Mouse (Mus musculus): ENCODE data around the gene Ptpn20.

DNA sequence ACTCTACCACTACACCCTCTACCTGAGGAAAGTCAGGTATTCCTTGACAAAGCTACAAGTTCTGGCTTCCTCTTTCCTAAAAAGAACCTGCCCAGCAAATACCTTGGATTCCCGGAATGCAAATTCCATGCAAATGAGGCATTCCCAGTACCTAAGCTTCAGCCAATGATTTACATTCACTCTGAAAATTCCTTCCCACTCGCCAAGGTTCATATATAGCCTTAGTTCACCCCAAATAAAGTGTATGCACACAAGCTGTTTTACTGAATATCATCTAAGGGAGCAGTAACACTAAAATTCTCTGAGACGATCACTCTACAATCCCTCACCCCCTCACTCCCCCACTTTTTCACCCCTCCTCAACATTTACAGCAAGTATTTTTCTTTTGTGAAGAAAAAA, 15.4 kb upstream of the Ptpn20 start:
- TF ChIP-seq POLR2A (IDR thresholded peaks at IDR 0.05; ENCODE audit: low read depth, low read length): no peak
- TF ChIP-seq CTCF (IDR thresholded peaks at IDR 0.05; ENCODE audit: borderline replicate concordance, insufficient read depth, low read length): no peak

Measured in embryonic fibroblast, embryonic 13.5 days (primary cell).